Mouse (Mus musculus): Measurements from ENCODE around the gene Hexdc. TPM values are rescaled to one million over a fixed set of nuclear protein-coding genes. Genes with fewer than 3 reads are reported as not detected.

Hexdc gene
- polyA plus RNA-seq, 1 experiment from 2014 or later: 24.5 TPM

DNA sequence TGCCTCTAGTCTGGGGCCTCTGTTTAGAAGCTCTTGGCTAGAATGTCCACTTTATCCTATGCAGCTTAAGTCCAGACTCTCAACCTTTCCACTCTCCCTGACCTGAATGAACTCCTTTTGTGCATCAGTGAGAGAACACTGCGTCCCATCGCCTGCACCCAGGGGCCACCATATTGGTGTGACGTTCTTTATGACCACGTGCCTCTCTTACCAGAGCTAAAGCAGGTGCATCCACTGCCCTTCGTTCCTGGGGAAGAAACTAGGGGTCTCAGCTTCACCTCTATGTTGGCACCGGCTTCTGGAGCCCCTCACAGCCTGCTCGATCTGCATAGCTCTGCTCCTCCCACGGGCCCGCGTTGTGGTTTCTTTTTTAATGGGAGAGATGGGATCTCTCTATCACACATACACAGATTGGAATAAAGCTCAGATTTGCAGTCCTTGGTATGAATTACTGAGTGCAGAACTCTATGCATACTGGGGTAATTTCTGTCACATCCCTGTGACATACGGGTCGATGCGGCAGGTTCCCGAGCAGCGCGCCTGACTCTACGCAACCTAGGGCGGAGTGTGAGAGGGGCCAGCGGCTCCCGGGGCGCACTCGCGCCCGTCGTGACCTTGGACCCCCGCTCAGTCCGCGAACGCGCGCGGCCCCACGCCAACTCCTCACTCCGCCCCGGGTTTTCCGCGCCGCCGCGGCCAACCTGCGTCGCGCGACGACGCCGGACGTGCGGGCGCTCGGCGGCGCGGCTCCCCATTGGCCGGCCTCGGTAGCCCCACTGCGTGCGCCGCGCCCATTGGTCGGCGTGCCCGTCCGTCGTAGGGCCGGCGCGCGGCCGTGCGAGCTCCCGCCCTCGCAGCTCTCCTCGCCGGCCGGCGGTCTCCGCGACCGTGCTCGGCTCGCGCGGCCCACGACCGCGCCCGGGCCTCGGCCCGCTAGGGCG lies 55.2 kb downstream of the Hexdc start, which contains the start of gene Foxk2:
Gene Foxk2 (plus strand): TSS at position 831 of the 941 bp plus-strand sequence.
- under 1% methylated on average over 91 of the region's 91 CpGs for WGBS
- Histone ChIP-seq H3K9me3 (ENCODE audit: control insufficient read depth, low read length) (no peaks in the 10 kb centered on the region), H3K4me2 (ENCODE audit: low read length) (peak within 1 kb of the TSS; percentile 94), H3K4me3 (replicated peaks; ENCODE audit: low read depth, low read length) (peak within 1 kb of the TSS; percentile 95), H3K4me1 (ENCODE audit: control insufficient read depth, insufficient read depth, low read length) (peaks cover 26% of the 10 kb centered on the region), H3K27ac (replicated peaks; ENCODE audit: low read depth, low read length) (peak within 1 kb of the TSS; percentile 95), H3K9ac (replicated peaks; ENCODE audit: low read length) (peak within 1 kb of the TSS; percentile 94), H3K36me3 (ENCODE audit: control insufficient read depth, insufficient read depth, low read length) (peaks cover 42% of the 10 kb centered on the region), H3K27me3 (ENCODE audit: control insufficient read depth, insufficient read depth, low read length) (no peaks in the 10 kb centered on the region)
- ATAC-seq (ENCODE audit: low FRiP score, low TSS enrichment): peak; percentile 98
- DNase-seq: peak; percentile 99

DNA sequence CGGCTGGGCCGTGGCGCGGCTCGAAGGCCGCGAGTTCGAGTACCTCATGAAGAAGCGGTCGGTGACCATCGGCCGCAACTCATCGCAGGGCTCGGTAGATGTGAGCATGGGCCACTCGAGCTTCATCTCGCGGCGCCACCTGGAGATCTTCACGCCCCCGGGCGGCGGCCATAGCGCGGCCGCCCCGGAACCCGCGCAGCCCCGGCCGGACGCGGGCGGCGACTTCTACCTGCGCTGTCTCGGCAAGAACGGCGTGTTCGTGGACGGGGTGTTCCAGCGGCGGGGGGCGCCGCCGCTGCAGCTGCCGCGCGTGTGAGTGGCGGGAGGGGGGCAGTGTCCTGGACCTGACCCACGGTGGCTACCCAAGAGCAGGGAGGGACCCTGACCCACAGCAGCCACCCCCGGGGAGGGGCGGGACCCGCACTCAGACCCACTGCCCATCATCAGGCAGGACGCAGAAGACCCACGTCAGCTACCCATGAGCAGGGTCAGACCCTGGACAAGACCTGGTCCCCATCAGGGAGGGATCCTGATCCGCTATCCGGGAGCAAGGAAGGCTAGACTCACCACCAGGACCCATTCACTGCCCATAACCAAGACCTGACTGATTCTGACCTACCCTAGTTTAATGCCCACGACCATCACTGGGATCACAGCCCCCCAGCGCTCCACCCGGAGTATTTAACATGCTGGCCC lies 56.1 kb downstream of the Hexdc start:
- DNase-seq (peak; percentile 51), ATAC-seq (ENCODE audit: low FRiP score, low TSS enrichment) (peak; percentile 18)
- H3K36me3 ChIP-seq (ENCODE audit: control insufficient read depth, insufficient read depth, low read length): peaks cover 36% of the 10 kb centered on the region
- H3K4me3 ChIP-seq (replicated peaks; ENCODE audit: low read depth, low read length): peak overlapping the region; percentile 95
- H3K27me3 ChIP-seq (ENCODE audit: control insufficient read depth, insufficient read depth, low read length): no peaks in the 10 kb centered on the region
- peak overlapping the region; percentile 95 for H3K27ac ChIP-seq (replicated peaks; ENCODE audit: low read depth, low read length)
- peak overlapping the region; percentile 94 for H3K4me2 ChIP-seq (ENCODE audit: low read length)
- H3K9ac ChIP-seq (replicated peaks; ENCODE audit: low read length): peak overlapping the region; percentile 94
- no peaks in the 10 kb centered on the region for H3K9me3 ChIP-seq (ENCODE audit: control insufficient read depth, low read length)
- WGBS: under 1% methylated on average over 51 of the region's 60 CpGs
- H3K4me1 ChIP-seq (ENCODE audit: control insufficient read depth, insufficient read depth, low read length): peaks cover 26% of the 10 kb centered on the region

- no peaks in the 10 kb centered on the region for H3K9me3 ChIP-seq (ENCODE audit: control insufficient read depth, low read length)
- H3K27me3 ChIP-seq (ENCODE audit: control insufficient read depth, insufficient read depth, low read length): no peaks in the 10 kb centered on the region
- peaks cover 26% of the 10 kb centered on the region for H3K4me1 ChIP-seq (ENCODE audit: control insufficient read depth, insufficient read depth, low read length)
- H3K4me3 ChIP-seq (replicated peaks; ENCODE audit: low read depth, low read length): peak overlapping the region; percentile 95
- WGBS: 47% methylated on average over 2 of the region's 2 CpGs
- H3K36me3 ChIP-seq (ENCODE audit: control insufficient read depth, insufficient read depth, low read length): peaks cover 36% of the 10 kb centered on the region
- peak overlapping the region; percentile 94 for H3K4me2 ChIP-seq (ENCODE audit: low read length)
- peak overlapping the region; percentile 94 for H3K9ac ChIP-seq (replicated peaks; ENCODE audit: low read length)
- ATAC-seq (ENCODE audit: low FRiP score, low TSS enrichment): no peak
- no peak overlapping the region for H3K27ac ChIP-seq (replicated peaks; ENCODE audit: low read depth, low read length)
- no peak for DNase-seq
Observed at GRCm38 (mm10) chr11:121261074-121261473, 56.8 kb downstream of the Hexdc start.

Other genes with a start within 250 kb of the Hexdc start
- 81.5 and 85.8 TPM in 2 replicates for gene Csnk1d, start 213.1 kb upstream of the Hexdc start, polyA plus RNA-seq (2014; fragmentation: Nextera tagmentation; extraction: Ambion mirVana)
- gene Cd7, start 165.0 kb upstream of the Hexdc start, polyA plus RNA-seq (2014; fragmentation: Nextera tagmentation; extraction: Ambion mirVana): not detected in 2 replicates
- gene Sectm1b, start 140.9 kb upstream of the Hexdc start, polyA plus RNA-seq (2014; fragmentation: Nextera tagmentation; extraction: Ambion mirVana): not detected in 2 replicates
- not detected in 2 replicates for gene Sectm1a, start 123.2 kb upstream of the Hexdc start, polyA plus RNA-seq (2014; fragmentation: Nextera tagmentation; extraction: Ambion mirVana)
- gene Tex19.2, start 85.8 kb upstream of the Hexdc start, polyA plus RNA-seq (2014; fragmentation: Nextera tagmentation; extraction: Ambion mirVana): not detected in 2 replicates
- gene Tex19.1, start 58.3 kb upstream of the Hexdc start, polyA plus RNA-seq (2014; fragmentation: Nextera tagmentation; extraction: Ambion mirVana): not detected in 2 replicates
- gene Uts2r, start 44.2 kb upstream of the Hexdc start, polyA plus RNA-seq (2014; fragmentation: Nextera tagmentation; extraction: Ambion mirVana): 0.45 and 0.88 TPM in 2 replicates
- 24.7 and 27.1 TPM in 2 replicates for gene Ogfod3, start 278 bp downstream of the Hexdc start, polyA plus RNA-seq (2014; fragmentation: Nextera tagmentation; extraction: Ambion mirVana)
- gene Cybc1, start 24.9 kb downstream of the Hexdc start, polyA plus RNA-seq (2014; fragmentation: Nextera tagmentation; extraction: Ambion mirVana): 37.3 and 46.1 TPM in 2 replicates
- 65.7 and 103 TPM in 2 replicates for gene Narf, start 32.8 kb downstream of the Hexdc start, polyA plus RNA-seq (2014; fragmentation: Nextera tagmentation; extraction: Ambion mirVana)
- gene Foxk2, start 55.6 kb downstream of the Hexdc start, polyA plus RNA-seq (2014; fragmentation: Nextera tagmentation; extraction: Ambion mirVana): 16.6 and 20.3 TPM in 2 replicates
- gene Wdr45b, start 150.0 kb downstream of the Hexdc start, polyA plus RNA-seq (2014; fragmentation: Nextera tagmentation; extraction: Ambion mirVana): 81.4 and 95.3 TPM in 2 replicates
- 9.2 and 10.8 TPM in 2 replicates for gene Rab40b, start 183.8 kb downstream of the Hexdc start, polyA plus RNA-seq (2014; fragmentation: Nextera tagmentation; extraction: Ambion mirVana)
- 7.7 and 7.8 TPM in 2 replicates for gene Fn3krp, start 217.0 kb downstream of the Hexdc start, polyA plus RNA-seq (2014; fragmentation: Nextera tagmentation; extraction: Ambion mirVana)
- gene Fn3k, start 230.5 kb downstream of the Hexdc start, polyA plus RNA-seq (2014; fragmentation: Nextera tagmentation; extraction: Ambion mirVana): 3.7 and 3.9 TPM in 2 replicates
- 45.8 and 55.6 TPM in 2 replicates for gene Tbcd, start 247.5 kb downstream of the Hexdc start, polyA plus RNA-seq (2014; fragmentation: Nextera tagmentation; extraction: Ambion mirVana)